Mouse (Mus musculus): ENCODE data around the gene Ppm1m. TPM values are rescaled to one million over a fixed set of nuclear protein-coding genes. Genes with fewer than 3 reads are reported as not detected.
A peak's percentile ranks its signal among the peaks of the same experiment; 100 is the strongest.
"Not testable (repeated sequence)": the region's sequence is repeated elsewhere in the genome, so short reads cannot be mapped to it uniquely, and the experiment has no call there.

Ppm1m gene
- polyA plus RNA-seq, 1 experiment from 2014 or later = 33.4 TPM

DNA sequence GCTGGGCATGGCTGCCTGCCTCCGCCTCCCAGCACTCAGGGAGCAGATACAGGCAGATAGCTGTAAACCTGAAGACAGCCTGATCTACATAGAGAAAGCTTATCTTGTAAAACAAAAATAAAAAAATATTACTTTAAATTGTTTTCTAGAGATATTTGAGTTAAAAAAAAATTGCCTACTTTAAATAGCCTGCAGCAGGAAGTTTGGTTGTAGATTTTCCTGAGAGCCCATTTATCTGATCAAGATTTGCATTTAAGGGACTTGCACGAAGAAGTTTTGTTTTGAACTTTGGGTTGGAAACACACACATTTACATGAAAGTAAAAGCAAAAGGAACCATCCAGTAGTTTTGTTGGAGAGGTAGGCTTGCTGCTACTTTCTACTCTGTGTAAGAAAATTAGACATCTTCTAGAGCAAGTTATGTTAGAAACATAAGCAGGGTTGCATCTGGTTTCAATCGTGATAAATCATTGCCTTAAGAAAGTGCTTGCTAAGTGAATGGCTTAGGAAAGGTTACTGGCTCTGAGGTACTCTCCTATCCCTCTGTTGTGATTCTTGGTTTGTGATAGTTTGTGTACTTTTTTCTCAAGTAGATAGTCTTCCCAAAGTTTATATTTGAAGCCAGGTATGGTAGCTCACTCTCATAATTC lies 23.9 kb downstream of the Ppm1m start:
- ATAC-seq = no peak
- 58% methylated on average over 3 of the region's 3 CpGs for WGBS
- H3K27me3 ChIP-seq (replicated peaks; ENCODE audit: insufficient read depth, low read length) = no peaks in the 10 kb centered on the region
- H3K9ac ChIP-seq (replicated peaks; ENCODE audit: low read depth) = no peak overlapping the region
- H3K4me1 ChIP-seq (ENCODE audit: insufficient read depth, low read depth, low read length) = peaks cover 8% of the 10 kb centered on the region; the same call in 1 of the 2 replicates
- no peak for DNase-seq (ENCODE audit: low spot score)
- no peaks in the 10 kb centered on the region for H3K9me3 ChIP-seq (ENCODE audit: low read length)
- H3K4me3 ChIP-seq (ENCODE audit: low read depth, low read length) = no peak overlapping the region
- TF ChIP-seq CTCF (IDR thresholded peaks at IDR 0.05) (no peak), EP300 (IDR thresholded peaks at IDR 0.05) (no peak)
- H3K36me3 ChIP-seq (ENCODE audit: insufficient read depth, low read length) = peaks cover 11% of the 10 kb centered on the region; the same call in 1 of the 2 replicates
- H3K4me2 ChIP-seq (replicated peaks; ENCODE audit: low read depth, low read length) = no peak overlapping the region
- no peak overlapping the region for H3K27ac ChIP-seq (ENCODE audit: low read length)

DNA sequence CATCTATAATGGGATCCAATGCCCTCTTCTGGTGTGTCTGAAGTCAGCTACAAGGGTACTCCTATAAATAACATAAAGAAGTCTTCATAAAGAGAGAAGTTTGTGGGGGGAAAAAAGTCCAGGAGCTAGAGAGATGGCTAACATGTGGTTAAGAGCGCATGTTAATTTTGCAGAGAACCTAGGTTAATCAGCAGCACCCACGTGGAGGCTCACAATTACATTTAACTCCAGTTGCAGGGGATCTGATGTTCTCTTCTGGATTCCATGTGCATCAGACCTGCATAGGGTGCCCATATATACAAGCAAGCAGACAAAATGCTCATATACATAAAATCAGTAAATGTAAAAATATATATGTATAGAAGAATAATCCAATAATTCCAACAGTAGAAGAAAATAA lies 26.2 kb downstream of the Ppm1m start:
- Histone ChIP-seq H3K27ac (ENCODE audit: low read length) (no peak overlapping the region), H3K4me2 (replicated peaks; ENCODE audit: low read depth, low read length) (peak overlapping the region; percentile 79), H3K9ac (replicated peaks; ENCODE audit: low read depth) (no peak overlapping the region), H3K9me3 (ENCODE audit: low read length) (no peaks in the 10 kb centered on the region), H3K4me1 (ENCODE audit: insufficient read depth, low read depth, low read length) (peaks cover 11% of the 10 kb centered on the region; the same call in 1 of the 2 replicates), H3K27me3 (replicated peaks; ENCODE audit: insufficient read depth, low read length) (no peaks in the 10 kb centered on the region), H3K4me3 (ENCODE audit: low read depth, low read length) (no peak overlapping the region), H3K36me3 (ENCODE audit: insufficient read depth, low read length) (peaks cover 8% of the 10 kb centered on the region; the same call in 1 of the 2 replicates)
- 48% methylated on average over 2 of the region's 2 CpGs for WGBS
- DNase-seq (ENCODE audit: low spot score) = no peak
- no peak for ATAC-seq
- TF ChIP-seq CTCF (IDR thresholded peaks at IDR 0.05) = no peak

DNA sequence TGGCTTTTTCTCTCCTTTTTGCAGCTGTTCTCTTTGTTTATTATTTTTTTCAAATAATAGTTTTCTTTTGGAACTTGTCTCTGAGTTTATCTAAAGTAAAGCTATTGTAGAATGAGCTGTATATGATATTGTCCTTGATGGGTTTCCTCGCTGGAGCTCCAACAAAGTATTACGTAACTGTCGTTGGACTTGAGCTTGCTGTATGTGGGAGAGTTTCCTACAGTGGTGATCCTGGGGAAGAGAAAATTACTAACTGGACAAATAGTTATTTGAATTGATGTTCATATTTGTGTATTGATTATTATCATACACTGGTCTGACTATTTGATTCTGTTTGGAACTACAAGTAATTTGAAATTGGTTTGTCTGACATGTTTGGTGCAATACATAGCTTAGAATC lies 27.0 kb downstream of the Ppm1m start:
- H3K9me3 ChIP-seq (ENCODE audit: low read length) = no peaks in the 10 kb centered on the region
- peak overlapping the region; percentile 91 for H3K4me3 ChIP-seq (ENCODE audit: low read depth, low read length)
- peak overlapping the region; percentile 79 for H3K4me2 ChIP-seq (replicated peaks; ENCODE audit: low read depth, low read length)
- no peaks in the 10 kb centered on the region for H3K36me3 ChIP-seq (ENCODE audit: insufficient read depth, low read length)
- H3K4me1 ChIP-seq (ENCODE audit: insufficient read depth, low read depth, low read length) = peaks cover 11% of the 10 kb centered on the region; the same call in 1 of the 2 replicates
- ATAC-seq (no peak), DNase-seq (ENCODE audit: low spot score) (peak; percentile 66)
- WGBS = 2% methylated on average over 3 of the region's 3 CpGs
- TF ChIP-seq CTCF (IDR thresholded peaks at IDR 0.05) = no peak
- H3K27ac ChIP-seq (ENCODE audit: low read length) = no peak overlapping the region
- no peaks in the 10 kb centered on the region for H3K27me3 ChIP-seq (replicated peaks; ENCODE audit: insufficient read depth, low read length)
- 0 out of 2 replicates have a peak overlapping the region, but pooled peaks have one; percentile 76 for H3K9ac ChIP-seq (replicated peaks; ENCODE audit: low read depth)

DNA sequence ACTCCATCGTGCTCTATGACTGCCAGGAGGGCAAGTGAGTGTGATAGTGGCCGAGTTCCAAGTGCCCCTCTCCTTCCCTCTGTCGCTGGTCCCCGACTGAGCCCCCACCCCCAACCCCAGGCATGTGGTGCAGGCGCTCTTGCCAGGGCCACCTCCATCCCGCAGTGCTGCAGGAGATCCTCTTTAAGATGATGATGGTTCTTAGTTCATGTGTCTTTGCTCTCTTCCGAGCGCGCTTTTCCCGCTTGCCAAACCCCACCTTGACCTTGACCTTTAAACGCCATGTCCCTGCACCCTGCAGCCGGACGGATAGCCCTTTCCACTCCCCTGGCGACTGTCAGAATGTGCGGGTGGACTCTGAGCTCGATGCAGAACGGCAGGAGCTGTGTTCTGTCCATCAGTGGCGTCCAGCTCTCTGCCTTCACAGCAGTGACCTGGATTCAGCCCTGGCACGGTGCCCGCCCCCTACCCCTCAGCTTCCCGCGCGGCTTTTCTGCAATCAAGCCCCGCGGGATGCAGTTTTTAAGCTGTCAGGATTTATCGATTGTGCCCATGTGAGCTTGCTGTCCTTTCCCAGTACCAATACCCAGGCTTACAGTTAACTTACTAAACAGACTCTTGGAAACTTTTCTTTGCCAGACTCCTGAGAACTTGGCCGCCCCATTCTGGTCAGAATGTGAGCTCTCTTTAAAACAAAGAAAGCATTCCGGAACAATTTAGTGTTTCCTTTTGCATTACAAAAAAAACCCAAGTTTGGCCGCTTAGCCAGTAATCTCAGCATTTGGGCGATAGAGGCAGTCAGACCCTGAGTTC lies 28.0 kb downstream of the Ppm1m start:
- peak; percentile 31 for ATAC-seq
- no peaks in the 10 kb centered on the region for H3K36me3 ChIP-seq (ENCODE audit: insufficient read depth, low read length)
- H3K4me1 ChIP-seq (ENCODE audit: insufficient read depth, low read depth, low read length) = peaks cover 11% of the 10 kb centered on the region; the same call in 1 of the 2 replicates
- TF ChIP-seq CTCF (IDR thresholded peaks at IDR 0.05) (no peak), EP300 (IDR thresholded peaks at IDR 0.05) (no peak)
- no peaks in the 10 kb centered on the region for H3K9me3 ChIP-seq (ENCODE audit: low read length)
- H3K9ac ChIP-seq (replicated peaks; ENCODE audit: low read depth) = peak overlapping the region; percentile 76
- H3K27me3 ChIP-seq (replicated peaks; ENCODE audit: insufficient read depth, low read length) = no peaks in the 10 kb centered on the region
- under 1% methylated on average over 29 of the region's 30 CpGs for WGBS
- H3K4me2 ChIP-seq (replicated peaks; ENCODE audit: low read depth, low read length) = peak overlapping the region; percentile 79
- H3K4me3 ChIP-seq (ENCODE audit: low read depth, low read length) = peak overlapping the region; percentile 91
- peak overlapping the region; percentile 98 for H3K27ac ChIP-seq (ENCODE audit: low read length)
- peak; percentile 60 for DNase-seq (ENCODE audit: low spot score)

DNA sequence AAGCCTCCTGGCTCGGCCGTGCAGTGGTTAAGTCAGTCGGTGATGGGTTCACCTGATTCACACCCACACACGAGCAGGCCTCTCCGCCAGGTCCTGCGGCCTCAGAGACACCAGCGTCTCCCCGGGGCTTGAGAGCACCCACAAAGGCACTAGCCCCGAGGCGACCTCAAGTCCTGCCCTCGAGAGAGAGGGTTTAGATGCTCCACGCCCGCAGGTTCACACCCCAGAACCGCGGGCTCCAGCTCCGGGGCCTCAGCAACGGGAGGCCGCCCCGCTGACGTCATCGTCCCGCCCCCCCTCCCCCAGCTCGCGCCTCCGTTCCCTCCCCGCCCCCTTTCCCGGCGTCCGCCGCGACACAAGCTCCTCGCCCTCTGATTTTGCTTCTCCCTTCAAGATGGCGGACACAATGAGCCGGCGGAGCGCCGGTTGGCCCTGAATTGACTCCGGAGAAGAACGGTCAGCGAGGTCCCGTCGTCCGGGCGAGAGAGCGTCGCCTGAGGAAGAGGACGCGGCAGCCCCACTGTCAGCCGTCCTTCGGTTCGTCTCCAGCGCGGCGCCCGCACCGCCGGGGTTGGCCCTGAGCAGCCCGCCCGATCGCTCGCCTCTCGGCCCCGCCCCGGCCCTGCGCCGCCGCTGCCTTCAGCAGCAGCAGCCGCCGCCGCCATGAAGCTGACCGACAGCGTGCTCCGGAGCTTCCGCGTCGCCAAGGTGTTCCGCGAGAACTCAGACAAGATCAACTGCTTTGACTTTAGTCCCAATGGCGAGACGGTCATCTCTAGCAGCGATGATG lies 28.8 kb downstream of the Ppm1m start, which contains the start of gene Wdr82:
Gene Wdr82, plus strand, starts transcription at position 373 of the 790 bp plus-strand sequence.
- Histone ChIP-seq H3K4me1 (ENCODE audit: insufficient read depth, low read depth, low read length) (peaks cover 11% of the 10 kb centered on the region; the same call in 1 of the 2 replicates), H3K4me3 (ENCODE audit: low read depth, low read length) (peak within 1 kb of the TSS; percentile 91), H3K27ac (ENCODE audit: low read length) (peak within 1 kb of the TSS; percentile 98), H3K27me3 (replicated peaks; ENCODE audit: insufficient read depth, low read length) (no peaks in the 10 kb centered on the region), H3K9me3 (ENCODE audit: low read length) (no peaks in the 10 kb centered on the region), H3K4me2 (replicated peaks; ENCODE audit: low read depth, low read length) (peak within 1 kb of the TSS; percentile 79), H3K9ac (replicated peaks; ENCODE audit: low read depth) (peak within 1 kb of the TSS; percentile 76), H3K36me3 (ENCODE audit: insufficient read depth, low read length) (no peaks in the 10 kb centered on the region)
- peak; percentile 97 for DNase-seq (ENCODE audit: low spot score)
- WGBS = 3% methylated on average over 68 of the region's 81 CpGs
- ATAC-seq = peak; percentile 94
- TF ChIP-seq EP300 (IDR thresholded peaks at IDR 0.05) (no peak), CTCF (IDR thresholded peaks at IDR 0.05) (no peak)

DNA sequence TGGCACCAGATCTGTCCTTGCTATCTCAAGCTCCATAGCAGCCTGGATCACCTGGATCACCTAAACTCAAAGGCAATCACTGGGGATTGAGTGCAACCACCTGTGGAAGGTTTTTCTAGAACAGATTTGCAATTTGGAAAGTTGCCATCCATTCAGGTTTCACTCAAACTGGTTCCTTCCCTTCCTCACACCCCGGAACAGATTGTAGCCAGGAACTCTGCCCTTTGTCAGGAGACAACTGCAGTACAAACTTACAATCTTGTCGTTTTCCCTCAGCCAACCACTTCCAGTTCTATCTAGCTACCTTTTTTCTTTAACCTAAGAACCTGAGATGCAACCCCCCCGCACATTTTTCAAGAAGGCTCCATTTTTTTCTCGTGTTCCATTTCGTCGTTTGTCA lies 29.6 kb downstream of the Ppm1m start:
- peaks cover 11% of the 10 kb centered on the region; the same call in 1 of the 2 replicates for H3K4me1 ChIP-seq (ENCODE audit: insufficient read depth, low read depth, low read length)
- no peaks in the 10 kb centered on the region for H3K27me3 ChIP-seq (replicated peaks; ENCODE audit: insufficient read depth, low read length)
- H3K4me3 ChIP-seq (ENCODE audit: low read depth, low read length) = no peak overlapping the region
- no peak for ATAC-seq
- WGBS = 23% methylated on average over 6 of the region's 6 CpGs
- no peak overlapping the region for H3K9ac ChIP-seq (replicated peaks; ENCODE audit: low read depth)
- DNase-seq (ENCODE audit: low spot score) = no peak
- no peaks in the 10 kb centered on the region for H3K36me3 ChIP-seq (ENCODE audit: insufficient read depth, low read length)
- peak overlapping the region; percentile 79 for H3K4me2 ChIP-seq (replicated peaks; ENCODE audit: low read depth, low read length)
- TF ChIP-seq EP300 (IDR thresholded peaks at IDR 0.05) = no peak
- H3K27ac ChIP-seq (ENCODE audit: low read length) = no peak overlapping the region
- no peaks in the 10 kb centered on the region for H3K9me3 ChIP-seq (ENCODE audit: low read length)

DNA sequence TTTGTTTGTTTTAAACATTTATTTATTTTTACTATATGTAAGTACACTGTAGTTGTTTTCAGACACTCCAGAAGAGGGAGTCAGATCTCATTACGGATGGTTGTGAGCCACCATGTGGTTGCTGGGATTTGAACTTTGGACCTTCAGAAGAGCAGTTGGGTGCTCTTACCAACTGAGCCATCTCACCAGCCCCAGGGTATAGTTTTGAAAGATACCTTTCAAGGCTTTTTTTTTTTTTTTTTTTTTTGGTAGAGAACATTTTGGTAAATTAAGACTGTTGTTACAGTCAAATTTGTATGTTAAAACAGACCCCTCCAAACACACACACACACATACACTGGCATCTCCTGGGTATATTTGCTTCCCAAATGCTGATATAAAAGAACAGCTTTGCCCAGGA lies 30.5 kb downstream of the Ppm1m start:
- H3K27me3 ChIP-seq (replicated peaks; ENCODE audit: insufficient read depth, low read length); H3K27ac ChIP-seq (ENCODE audit: low read length); H3K9ac ChIP-seq (replicated peaks; ENCODE audit: low read depth); H3K4me3 ChIP-seq (ENCODE audit: low read depth, low read length); H3K9me3 ChIP-seq (ENCODE audit: low read length); DNase-seq (ENCODE audit: low spot score); H3K4me2 ChIP-seq (replicated peaks; ENCODE audit: low read depth, low read length); H3K4me1 ChIP-seq (ENCODE audit: insufficient read depth, low read depth, low read length); ATAC-seq; H3K36me3 ChIP-seq (ENCODE audit: insufficient read depth, low read length): not testable (repeated sequence)
- 82% methylated on average over 1 of the region's 1 CpGs for WGBS
